Mouse (Mus musculus): ENCODE measurements around the gene Zfp992.
"Not testable (repeated sequence)": the region's sequence is repeated elsewhere in the genome, so short reads cannot be mapped to it uniquely, and the experiment has no call there.

The Zfp992 gene

GRCm38 (mm10) chr4:146517150-146517549 lies 68.3 kb downstream of the Zfp992 start:
- DNase-seq (ENCODE audit: low spot score), result not testable (repeated sequence)

All from c-Kit-positive CD71-positive TER-119-positive erythroid progenitor cells, embryonic 14.5 days (primary cell).